Mouse (Mus musculus) monocyte, adult 5-6 weeks (primary cell): ENCODE data around the gene Slc35c2. TPM values are rescaled to one million over a fixed set of nuclear protein-coding genes. Genes with fewer than 3 reads are reported as not detected.

Experiments used
- ATAC-seq: fragments of 153-309, 156-312 bp; replicated peaks from 2 replicates; pipeline ENCODE4 v1.8.0; 2017; ENCODE audit warnings: mild to moderate bottlenecking; ENCODE audit not compliant: low TSS enrichment, insufficient number of reproducible peaks, severe bottlenecking, poor library complexity, low FRiP score
- total RNA-seq: library from RNA; stranded (forward); fragments of 200-1000, 200-491, 200-594 nt; gene quantifications from 3 replicates; pipeline ENCODE4 v1.2.3, GENCODE M21; 2017

The Slc35c2 gene
- total RNA-seq, 1 experiment from 2014 or later = 40.2 TPM

- no peak for ATAC-seq
Observed at GRCm38 (mm10) chr2:165284377-165284776, 3.3 kb downstream of the Slc35c2 start.

GRCm38 (mm10) chr2:165283644-165284043 is 4.0 kb downstream of the Slc35c2 start:
- no peak for ATAC-seq

- no peak for ATAC-seq
Observed at GRCm38 (mm10) chr2:165281779-165282311, 5.8 kb downstream of the Slc35c2 start.

GRCm38 (mm10) chr2:165279351-165279750 is 8.3 kb downstream of the Slc35c2 start:
- ATAC-seq = no peak

GRCm38 (mm10) chr2:165277188-165277740 is 10.4 kb downstream of the Slc35c2 start:
- no peak for ATAC-seq

GRCm38 (mm10) chr2:165275824-165276223 is 11.8 kb downstream of the Slc35c2 start:
- ATAC-seq = peak; percentile 59

- ATAC-seq = no peak
Observed at GRCm38 (mm10) chr2:165275124-165275640, 12.5 kb downstream of the Slc35c2 start.

GRCm38 (mm10) chr2:165273589-165273988 is 14.1 kb downstream of the Slc35c2 start:
- no peak for ATAC-seq

GRCm38 (mm10) chr2:165271326-165271725 is 16.3 kb downstream of the Slc35c2 start:
- ATAC-seq = no peak

GRCm38 (mm10) chr2:165270858-165271257 is 16.8 kb downstream of the Slc35c2 start:
- no peak for ATAC-seq

- no peak for ATAC-seq
Observed at GRCm38 (mm10) chr2:165266739-165267138, 20.9 kb downstream of the Slc35c2 start.

- no peak for ATAC-seq
Observed at GRCm38 (mm10) chr2:165263861-165264260, 23.8 kb downstream of the Slc35c2 start.

- no peak for ATAC-seq
Observed at GRCm38 (mm10) chr2:165262274-165262990, 25.2 kb downstream of the Slc35c2 start.

GRCm38 (mm10) chr2:165259859-165260258 is 27.8 kb downstream of the Slc35c2 start:
- ATAC-seq = no peak

GRCm38 (mm10) chr2:165258321-165258720 is 29.3 kb downstream of the Slc35c2 start:
- no peak for ATAC-seq

- ATAC-seq = no peak
Observed at GRCm38 (mm10) chr2:165257151-165257834, 30.4 kb downstream of the Slc35c2 start.

- ATAC-seq = no peak
Observed at GRCm38 (mm10) chr2:165256213-165256612, 31.5 kb downstream of the Slc35c2 start.

- ATAC-seq = no peak
Observed at GRCm38 (mm10) chr2:165253867-165254266, 33.8 kb downstream of the Slc35c2 start.

GRCm38 (mm10) chr2:165253269-165253668 is 34.4 kb downstream of the Slc35c2 start:
- no peak for ATAC-seq
